In genomic region chr2:124465004-124465946, GRCm38 (mm10) we compare ENCODE assay signal across 26 mouse cellular contexts.
DNase-seq lines count a peak whose midpoint lies in the region; ATAC-seq and TF ChIP-seq lines count a peak whose summit lies in the region.
"Had no signal": no experiment of that assay in that cellular context is flagged by ENCODE, and none has a peak within 500 bp of the region (broad histone marks: within the 10 kb centered on the region; RNA-seq: fewer than 3 reads in every experiment).

No protein-coding gene starts in this region.

- no peak overlapping the region for H3K4me3 ChIP-seq in forebrain, embryonic 12.5 days (replicated peaks)
- no peak overlapping the region for H3K4me3 ChIP-seq in forebrain, embryonic 10.5 days
- H3K4me3 ChIP-seq in ES-E14 (ENCODE audit: insufficient read depth in 1 of 2, low read depth in 1 of 2, low read length in 2 of 2, poor library complexity in 1 of 2, severe bottlenecking in 1 of 2): no peak overlapping the region
- H3K4me3 ChIP-seq in forebrain, embryonic 13.5 days: no peak overlapping the region
- H3K4me3 ChIP-seq in intestine, embryonic 16.5 days (ENCODE audit: low read length): no peak overlapping the region
- H3K4me3 ChIP-seq: erythroblast, embryonic 14.5 days; heart, embryonic 12.5 days; left cerebral cortex, adult 2 months; limb, embryonic 12.5 days; liver, embryonic 15.5 days; midbrain, embryonic 10.5 days; midbrain, embryonic 15.5 days; neural tube, embryonic 12.5 days had no signal

- no peak overlapping the region for H3K27ac ChIP-seq in forebrain, embryonic 12.5 days
- H3K27ac ChIP-seq in forebrain, embryonic 10.5 days: no peak overlapping the region
- no peak overlapping the region for H3K27ac ChIP-seq in ES-E14 (ENCODE audit: insufficient read depth, low read depth, low read length, poor library complexity, severe bottlenecking)
- no peak overlapping the region for H3K27ac ChIP-seq in forebrain, embryonic 13.5 days
- H3K27ac ChIP-seq in intestine, embryonic 16.5 days (ENCODE audit: low read length): peak overlapping the region; percentile 28; the same call in 1 of the 2 replicates
- H3K27ac ChIP-seq: left cerebral cortex, adult 2 months; limb, embryonic 12.5 days; liver, embryonic 15.5 days; midbrain, embryonic 10.5 days; midbrain, embryonic 15.5 days; neural tube, embryonic 12.5 days had no signal

- in situ Hi-C loops in ES-E14 (cut with MboI; ENCODE audit: low sequenced_read_pairs in 2 of 2, unreplicated experiment in 2 of 2): no loop called here

- H3K9me3 ChIP-seq in forebrain, embryonic 12.5 days: no peaks in the 10 kb centered on the region
- H3K9me3 ChIP-seq in forebrain, embryonic 10.5 days: no peaks in the 10 kb centered on the region
- H3K9me3 ChIP-seq in ES-E14 (ENCODE audit: control insufficient read depth, insufficient read depth, low read depth, low read length): no peaks in the 10 kb centered on the region
- no peaks in the 10 kb centered on the region for H3K9me3 ChIP-seq in forebrain, embryonic 13.5 days (replicated peaks)
- no peaks in the 10 kb centered on the region for H3K9me3 ChIP-seq in intestine, embryonic 16.5 days (ENCODE audit: control insufficient read depth, low read length)
- H3K9me3 ChIP-seq: heart, embryonic 12.5 days; limb, embryonic 12.5 days; liver, embryonic 15.5 days; midbrain, embryonic 10.5 days; midbrain, embryonic 15.5 days; neural tube, embryonic 12.5 days had no signal

- H3K4me2 ChIP-seq in forebrain, embryonic 12.5 days: no peak overlapping the region
- 0 out of 2 replicates have a peak overlapping the region, but pooled peaks have one; percentile 15 for H3K4me2 ChIP-seq in forebrain, embryonic 13.5 days
- H3K4me2 ChIP-seq in intestine, embryonic 16.5 days (ENCODE audit: low read depth, low read length): no peak overlapping the region
- H3K4me2 ChIP-seq: heart, embryonic 12.5 days; limb, embryonic 12.5 days; liver, embryonic 15.5 days; lung, embryonic 14.5 days; midbrain, embryonic 15.5 days; neural tube, embryonic 12.5 days had no signal

- H3K27me3 ChIP-seq in forebrain, embryonic 12.5 days: 0 out of 2 replicates have a peak, but pooled peaks cover 11% of the 10 kb centered on the region
- H3K27me3 ChIP-seq in forebrain, embryonic 10.5 days (ENCODE audit: poor library complexity, severe bottlenecking): peaks cover 44% of the 10 kb centered on the region
- H3K27me3 ChIP-seq in forebrain, embryonic 13.5 days: no peaks in the 10 kb centered on the region
- no peaks in the 10 kb centered on the region for H3K27me3 ChIP-seq in intestine, embryonic 16.5 days (replicated peaks; ENCODE audit: control insufficient read depth, insufficient read depth, low read length)
- H3K27me3 ChIP-seq: heart, embryonic 12.5 days; limb, embryonic 12.5 days; liver, embryonic 15.5 days; neural tube, embryonic 12.5 days had no signal

- H3K9ac ChIP-seq in forebrain, embryonic 12.5 days: no peak overlapping the region
- no peak overlapping the region for H3K9ac ChIP-seq in ES-E14 (ENCODE audit: insufficient read depth, low read depth, low read length, poor library complexity, severe bottlenecking)
- no peak overlapping the region for H3K9ac ChIP-seq in forebrain, embryonic 13.5 days
- H3K9ac ChIP-seq in intestine, embryonic 16.5 days (ENCODE audit: low read depth, low read length): no peak overlapping the region
- H3K9ac ChIP-seq: heart, embryonic 12.5 days; limb, embryonic 12.5 days; liver, embryonic 15.5 days; lung, embryonic 14.5 days; midbrain, embryonic 15.5 days; neural tube, embryonic 12.5 days had no signal

- no peak for DNase-seq in forebrain, embryonic 10.5 days (ENCODE audit: extremely low spot score, low spot score)
- peak; percentile 4 for DNase-seq in ES-E14 (ENCODE audit: low read depth, low spot score)
- DNase-seq in embryo, embryonic 10 days (ENCODE audit: low spot score): no peak
- DNase-seq in c-Kit-positive CD71-positive TER-119-positive erythroid progenitor cells, embryonic 14.5 days (ENCODE audit: low spot score): no peak
- no peak for DNase-seq in lung, postnatal 10 days
- DNase-seq: adrenal gland, adult 2 months; cerebellum, adult 11 months; cerebellum, adult 9-11 months; gastrocnemius, postnatal 14 days; heart, postnatal 10 days; kidney, postnatal 25 days; lung, embryonic 14.5 days; right cerebral cortex, postnatal 14 days; thymus, postnatal 4 days had no signal

- peaks cover 15% of the 10 kb centered on the region for H3K4me1 ChIP-seq in forebrain, embryonic 12.5 days
- H3K4me1 ChIP-seq in forebrain, embryonic 10.5 days: peaks cover 15% of the 10 kb centered on the region
- no peaks in the 10 kb centered on the region for H3K4me1 ChIP-seq in ES-E14 (ENCODE audit: control insufficient read depth in 2 of 2, insufficient read depth in 2 of 2, low read length in 2 of 2, poor library complexity in 1 of 2)
- peaks cover 22% of the 10 kb centered on the region for H3K4me1 ChIP-seq in forebrain, embryonic 13.5 days
- H3K4me1 ChIP-seq in intestine, embryonic 16.5 days (ENCODE audit: control insufficient read depth, insufficient read depth, low read length): peaks cover 16% of the 10 kb centered on the region
- H3K4me1 ChIP-seq: limb, embryonic 12.5 days; liver, embryonic 15.5 days had no signal

- peak; percentile 63; the same call in 1 of the 2 replicates for ATAC-seq in forebrain, embryonic 12.5 days (ENCODE audit: low FRiP score)
- peak; percentile 8; the same call in 1 of the 2 replicates for ATAC-seq in forebrain, embryonic 13.5 days
- peak; percentile 61 for ATAC-seq in intestine, embryonic 16.5 days
- ATAC-seq: hindbrain, embryonic 16.5 days; midbrain, embryonic 15.5 days had no signal

- no peaks in the 10 kb centered on the region for H3K36me3 ChIP-seq in forebrain, embryonic 12.5 days (replicated peaks)
- no peaks in the 10 kb centered on the region for H3K36me3 ChIP-seq in forebrain, embryonic 10.5 days (replicated peaks)
- no peaks in the 10 kb centered on the region for H3K36me3 ChIP-seq in ES-E14 (ENCODE audit: control insufficient read depth, insufficient read depth, low read length, poor library complexity, severe bottlenecking)
- no peaks in the 10 kb centered on the region for H3K36me3 ChIP-seq in forebrain, embryonic 13.5 days (ENCODE audit: poor library complexity, severe bottlenecking)
- H3K36me3 ChIP-seq in intestine, embryonic 16.5 days (ENCODE audit: control insufficient read depth, insufficient read depth, low read length): no peaks in the 10 kb centered on the region
- H3K36me3 ChIP-seq: heart, embryonic 12.5 days; limb, embryonic 12.5 days; liver, embryonic 15.5 days; midbrain, embryonic 10.5 days; midbrain, embryonic 15.5 days; neural tube, embryonic 12.5 days had no signal

- WGBS in forebrain, embryonic 12.5 days: 28% methylated on average over 8 of the region's 8 CpGs
- WGBS in forebrain, embryonic 10.5 days: 48% methylated on average over 8 of the region's 8 CpGs
- 21% methylated on average over 8 of the region's 8 CpGs for whole genome bisulfite sequencing in forebrain, embryonic 13.5 days
- 74% methylated on average over 8 of the region's 8 CpGs for WGBS in intestine, embryonic 16.5 days

TF ChIP-seq in ES-E14, 5 proteins besides CTCF, POLR2A, EP300 and RAD21:
- TF ChIP-seq CHD2 (IDR thresholded peaks at IDR 0.05; ENCODE audit: low read depth, low read length): no peak
- no peak for TF ChIP-seq ZC3H11A (IDR thresholded peaks at IDR 0.05; ENCODE audit: borderline replicate concordance, low read depth, low read length)
- no peak for TF ChIP-seq ZNF384 (IDR thresholded peaks at IDR 0.05; ENCODE audit: low read depth, low read length)
- TF ChIP-seq HCFC1 (IDR thresholded peaks at IDR 0.05; ENCODE audit: borderline replicate concordance, insufficient read depth, low read length): no peak
- TF ChIP-seq MAFK (IDR thresholded peaks at IDR 0.05; ENCODE audit: insufficient read depth, low read depth, low read length): no peak
TF ChIP-seq in ES-E14: peak in this region for 0.

Comparison
In these comparisons a context has a peak if more than half of its experiments do, and no peak if none do; other contexts are left out.
1. ATAC-seq: peak in every context shown above with its lines; median percentile 63 in forebrain, embryonic 12.5 days; 61 in intestine, embryonic 16.5 days; 8 in forebrain, embryonic 13.5 days.